Mouse (Mus musculus) hindbrain, embryonic 12.5 days (tissue): Measurements from ENCODE around the gene Fam184a. TPM values are rescaled to one million over a fixed set of nuclear protein-coding genes. Genes with fewer than 3 reads are reported as not detected.

Source experiments
- ATAC-seq: fragments of 200-750 bp; cut with Nextera tagmentation; 2 replicates; pipeline ENCODE4 v1.8.0; 2017; ENCODE audit warnings: moderate TSS enrichment; ENCODE audit not compliant: low FRiP score
- H3K27ac ChIP-seq: fragments of 300-500 bp; sonication (generic); 2 replicates; pipeline ENCODE4 v1.5.1; 2016; ENCODE audit warnings: mild to moderate bottlenecking
- H3K27me3 ChIP-seq: fragments of 300-500 bp; sonication (generic); 2 replicates; pipeline ENCODE4 v1.6.1; 2016; ENCODE audit warnings: mild to moderate bottlenecking
- H3K36me3 ChIP-seq: fragments of 300-500 bp; sonication (generic); 2 replicates; pipeline ENCODE4 v1.6.1; 2016; ENCODE audit warnings: mild to moderate bottlenecking
- H3K4me1 ChIP-seq: fragments of 300-500 bp; sonication (generic); 2 replicates; pipeline ENCODE4 v1.6.1; 2016
- H3K4me2 ChIP-seq: fragments of 300-500 bp; sonication (generic); replicated peaks from 2 replicates; pipeline ENCODE4 v1.6.1; 2016; ENCODE audit warnings: mild to moderate bottlenecking
- H3K4me3 ChIP-seq: fragments of 300-500 bp; sonication (generic); 2 replicates; pipeline ENCODE4 v1.5.1; 2016; ENCODE audit warnings: mild to moderate bottlenecking
- H3K9ac ChIP-seq: fragments of 300-500 bp; sonication (generic); 2 replicates; pipeline ENCODE4 v1.6.1; 2016; ENCODE audit warnings: mild to moderate bottlenecking, moderate library complexity
- H3K9me3 ChIP-seq: fragments of 300-500 bp; sonication (generic); replicated peaks from 2 replicates; pipeline ENCODE4 v1.6.1; 2016; ENCODE audit warnings: mild to moderate bottlenecking
- WGBS: fragments of 180-500 bp; shearing (Covaris S2); methylation state at CpG from one replicate; pipeline ENCODE4 v1.1.7; 2016; 5-methylcytosine and 5-hydroxymethylcytosine counted together
- polyA plus RNA-seq: library from polyadenylated mRNA; unstranded; fragments of >200 nt; fragmentation: Nextera tagmentation; extraction: Ambion mirVana; gene quantifications from 2 replicates; pipeline ENCODE4 v1.2.1, GENCODE M21; 2016

The Fam184a gene
- polyA plus RNA-seq, 1 experiment from 2014 or later = 12.0 TPM

GRCm38 (mm10) chr10:53742961-53743360 is 8.0 kb downstream of the Fam184a start:
- Histone ChIP-seq H3K9me3 (no peaks in the 10 kb centered on the region), H3K9ac (no peak overlapping the region), H3K27me3 (no peaks in the 10 kb centered on the region), H3K36me3 (no peaks in the 10 kb centered on the region), H3K27ac (no peak overlapping the region), H3K4me3 (no peak overlapping the region), H3K4me1 (0 out of 2 replicates have a peak, but pooled peaks cover 3% of the 10 kb centered on the region), H3K4me2 (no peak overlapping the region)
- ATAC-seq = no peak
- WGBS = 82% methylated on average over 5 of the region's 5 CpGs

DNA sequence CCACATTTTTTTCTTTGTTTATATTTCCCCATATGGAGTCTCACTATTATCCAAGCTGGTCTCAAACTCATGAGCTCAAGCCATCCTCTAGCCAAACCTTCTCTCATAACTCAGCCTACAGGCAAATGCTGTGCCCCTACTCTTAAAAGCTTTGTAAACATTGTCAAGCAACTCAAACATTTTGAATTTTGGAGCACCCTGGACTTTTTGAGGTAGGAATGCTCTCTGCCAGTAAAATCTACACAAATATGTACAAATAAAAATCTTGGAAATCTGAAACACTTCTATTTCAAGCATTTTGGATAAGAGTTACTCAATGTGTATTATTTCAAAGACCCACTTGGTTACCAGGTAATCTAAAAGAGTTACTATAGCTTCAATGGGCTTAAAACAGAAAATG is 10.9 kb downstream of the Fam184a start:
- Histone ChIP-seq H3K4me3 (no peak overlapping the region), H3K9ac (no peak overlapping the region), H3K4me1 (no peaks in the 10 kb centered on the region), H3K27ac (no peak overlapping the region), H3K9me3 (no peaks in the 10 kb centered on the region), H3K4me2 (no peak overlapping the region), H3K27me3 (no peaks in the 10 kb centered on the region), H3K36me3 (no peaks in the 10 kb centered on the region)
- no peak for ATAC-seq

DNA sequence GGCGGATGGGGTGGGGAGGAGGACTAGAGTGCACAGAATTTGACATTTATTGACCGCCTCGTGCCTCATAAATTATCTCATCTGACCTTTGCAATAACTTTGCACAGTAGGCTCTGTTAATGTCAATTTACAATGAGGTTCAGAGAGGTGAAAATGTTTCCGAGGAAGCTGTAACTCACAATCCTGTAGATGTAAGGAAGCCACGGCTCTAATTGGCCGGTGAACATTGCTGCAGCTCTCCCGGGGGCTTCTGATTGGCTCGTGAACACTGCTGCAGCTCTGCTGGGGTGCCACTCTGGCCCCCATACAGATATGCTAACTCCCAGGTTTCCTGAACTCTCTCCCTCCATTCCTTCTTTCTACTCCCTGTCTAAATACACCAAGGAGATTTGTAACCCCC is 12.1 kb downstream of the Fam184a start:
- 88% methylated on average over 8 of the region's 8 CpGs for WGBS
- Histone ChIP-seq H3K4me1 (no peaks in the 10 kb centered on the region), H3K9me3 (no peaks in the 10 kb centered on the region), H3K27me3 (no peaks in the 10 kb centered on the region), H3K4me2 (no peak overlapping the region), H3K27ac (no peak overlapping the region), H3K36me3 (no peaks in the 10 kb centered on the region), H3K4me3 (no peak overlapping the region), H3K9ac (no peak overlapping the region)
- no peak for ATAC-seq

DNA sequence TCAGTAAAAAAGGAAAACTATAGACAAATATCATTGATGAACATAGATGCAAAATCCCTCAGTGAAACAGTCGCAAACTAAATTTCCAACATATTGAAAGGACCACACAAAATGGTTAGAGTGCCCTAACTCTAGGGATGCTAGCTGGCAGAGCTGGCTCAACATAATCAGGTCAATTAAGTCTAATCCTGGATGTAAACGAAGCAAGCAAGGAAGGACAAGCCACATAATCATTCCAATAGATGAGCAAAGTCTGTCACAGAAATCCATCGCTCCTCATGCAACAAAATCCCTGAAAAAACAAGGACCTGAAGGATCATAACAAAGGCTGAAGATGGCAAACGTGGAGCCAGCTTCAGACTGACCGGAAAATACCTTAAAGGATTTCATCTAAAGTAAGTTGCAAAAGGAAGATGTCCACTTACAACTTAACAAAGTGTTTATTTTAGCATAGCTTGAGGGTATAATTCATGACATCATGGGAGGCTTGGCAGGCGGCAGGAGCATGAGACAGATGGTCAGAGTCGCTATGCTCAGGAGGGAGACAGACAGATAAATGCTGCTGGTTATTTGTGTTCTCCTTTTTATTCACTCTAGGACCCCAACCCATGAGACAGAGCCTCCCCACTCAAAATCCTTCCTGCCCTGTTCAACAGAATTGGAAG is 15.6 kb downstream of the Fam184a start:
- Histone ChIP-seq H3K4me2 (no peak overlapping the region), H3K36me3 (no peaks in the 10 kb centered on the region), H3K4me3 (no peak overlapping the region), H3K27ac (no peak overlapping the region), H3K9ac (no peak overlapping the region), H3K9me3 (no peaks in the 10 kb centered on the region), H3K27me3 (no peaks in the 10 kb centered on the region), H3K4me1 (no peaks in the 10 kb centered on the region)
- no peak for ATAC-seq
- WGBS = 84% methylated on average over 7 of the region's 7 CpGs

- H3K4me3 ChIP-seq = no peak overlapping the region
- no peak for ATAC-seq
- no peaks in the 10 kb centered on the region; the same call in 1 of the 2 replicates for H3K4me1 ChIP-seq
- 91% methylated on average over 7 of the region's 7 CpGs for WGBS
- H3K9ac ChIP-seq = no peak overlapping the region
- H3K27me3 ChIP-seq = no peaks in the 10 kb centered on the region
- H3K4me2 ChIP-seq = no peak overlapping the region
- H3K27ac ChIP-seq = no peak overlapping the region
- H3K9me3 ChIP-seq = no peaks in the 10 kb centered on the region
- no peaks in the 10 kb centered on the region for H3K36me3 ChIP-seq
Observed at GRCm38 (mm10) chr10:53732324-53732723, 18.6 kb downstream of the Fam184a start.

GRCm38 (mm10) chr10:53728883-53729282 is 22.0 kb downstream of the Fam184a start:
- no peaks in the 10 kb centered on the region for H3K36me3 ChIP-seq
- no peak for ATAC-seq
- no peak overlapping the region for H3K9ac ChIP-seq
- 52% methylated on average over 1 of the region's 1 CpGs for WGBS
- H3K4me1 ChIP-seq = no peaks in the 10 kb centered on the region; the same call in 1 of the 2 replicates
- no peaks in the 10 kb centered on the region for H3K9me3 ChIP-seq
- H3K4me2 ChIP-seq = no peak overlapping the region
- no peaks in the 10 kb centered on the region for H3K27me3 ChIP-seq
- no peak overlapping the region for H3K4me3 ChIP-seq
- no peak overlapping the region for H3K27ac ChIP-seq

DNA sequence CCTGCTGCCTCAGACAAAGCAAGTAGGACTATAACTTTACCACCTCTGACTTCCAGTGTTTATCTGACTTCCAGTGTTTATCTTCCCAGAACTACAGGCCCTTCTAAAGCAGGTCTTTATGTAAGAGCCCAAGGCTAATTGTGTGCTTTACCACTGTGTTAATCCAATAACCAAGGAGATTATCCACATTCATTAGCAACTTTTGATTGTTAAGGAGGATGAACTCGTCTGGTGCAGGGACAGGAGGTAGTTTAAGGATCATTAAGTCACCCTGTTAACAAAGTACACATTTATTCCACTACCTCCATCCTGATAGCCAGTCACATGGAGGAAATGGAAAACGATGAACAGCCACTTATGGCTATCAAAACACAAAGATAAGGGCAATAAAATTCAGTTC is 25.6 kb downstream of the Fam184a start:
- H3K27ac ChIP-seq = no peak overlapping the region
- no peaks in the 10 kb centered on the region for H3K9me3 ChIP-seq
- H3K27me3 ChIP-seq = no peaks in the 10 kb centered on the region
- no peak for ATAC-seq
- no peaks in the 10 kb centered on the region; the same call in 1 of the 2 replicates for H3K4me1 ChIP-seq
- WGBS = 58% methylated on average over 2 of the region's 2 CpGs
- H3K9ac ChIP-seq = no peak overlapping the region
- no peak overlapping the region for H3K4me3 ChIP-seq
- no peaks in the 10 kb centered on the region for H3K36me3 ChIP-seq
- H3K4me2 ChIP-seq = no peak overlapping the region

- Histone ChIP-seq H3K9ac (no peak overlapping the region), H3K27ac (no peak overlapping the region), H3K4me2 (no peak overlapping the region), H3K36me3 (no peaks in the 10 kb centered on the region), H3K27me3 (no peaks in the 10 kb centered on the region), H3K4me3 (no peak overlapping the region), H3K4me1 (no peaks in the 10 kb centered on the region), H3K9me3 (no peaks in the 10 kb centered on the region)
- no peak for ATAC-seq
- whole genome bisulfite sequencing = 93% methylated on average over 9 of the region's 9 CpGs
Observed at GRCm38 (mm10) chr10:53704516-53704915, 46.4 kb downstream of the Fam184a start.

DNA sequence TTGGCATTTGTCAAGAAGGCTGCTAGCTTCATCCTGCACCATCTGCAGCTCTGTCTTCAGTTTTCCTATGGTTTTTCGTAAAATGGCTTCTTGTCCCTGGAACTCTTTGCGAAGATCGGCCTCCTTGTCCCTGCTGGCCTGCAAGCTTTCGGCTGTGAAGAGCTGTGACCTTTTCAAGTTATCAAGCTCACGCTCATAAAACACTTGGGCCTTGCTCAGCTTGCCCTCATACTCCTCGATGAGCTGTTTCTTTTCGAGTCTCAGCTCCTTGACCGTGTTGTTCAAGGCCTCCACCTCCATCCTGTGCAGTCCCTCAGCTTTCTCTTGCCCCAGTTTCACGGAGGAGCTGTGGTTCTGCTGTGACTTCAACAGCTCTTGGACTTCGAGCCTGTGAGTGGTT is 52.4 kb downstream of the Fam184a start:
- H3K27ac ChIP-seq = no peak overlapping the region
- H3K9ac ChIP-seq = no peak overlapping the region
- H3K4me1 ChIP-seq = no peaks in the 10 kb centered on the region
- no peaks in the 10 kb centered on the region for H3K27me3 ChIP-seq
- H3K4me2 ChIP-seq = no peak overlapping the region
- no peak for ATAC-seq
- H3K36me3 ChIP-seq = no peaks in the 10 kb centered on the region
- no peaks in the 10 kb centered on the region for H3K9me3 ChIP-seq
- no peak overlapping the region for H3K4me3 ChIP-seq
- WGBS = 94% methylated on average over 10 of the region's 10 CpGs

- Histone ChIP-seq H3K4me3 (no peak overlapping the region), H3K9me3 (no peaks in the 10 kb centered on the region), H3K27ac (no peak overlapping the region), H3K4me1 (no peaks in the 10 kb centered on the region), H3K4me2 (no peak overlapping the region), H3K9ac (no peak overlapping the region), H3K27me3 (no peaks in the 10 kb centered on the region), H3K36me3 (no peaks in the 10 kb centered on the region)
- 86% methylated on average over 5 of the region's 5 CpGs for WGBS
- no peak for ATAC-seq
Observed at GRCm38 (mm10) chr10:53694757-53695156, 56.2 kb downstream of the Fam184a start.

DNA sequence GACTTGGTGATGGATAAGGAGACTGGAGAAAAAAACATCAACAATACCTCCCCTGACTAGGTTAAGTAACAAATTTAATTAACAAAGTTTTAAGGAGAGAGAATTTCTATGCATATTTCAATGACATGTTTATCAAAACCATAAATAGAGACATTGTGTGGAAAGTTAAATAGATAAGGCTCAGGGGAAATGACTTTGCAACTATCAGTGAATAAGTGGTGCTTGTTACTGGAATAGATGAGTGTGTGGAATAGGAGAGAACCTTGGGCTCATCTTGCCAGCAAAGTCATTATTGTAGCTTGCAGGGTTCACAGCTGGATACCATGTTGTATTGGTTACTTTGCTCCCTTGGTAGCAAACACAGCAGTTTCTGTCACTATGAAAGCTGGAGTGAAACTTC is 59.7 kb downstream of the Fam184a start:
- Histone ChIP-seq H3K27me3 (no peaks in the 10 kb centered on the region), H3K4me1 (no peaks in the 10 kb centered on the region), H3K36me3 (no peaks in the 10 kb centered on the region), H3K4me3 (no peak overlapping the region), H3K27ac (no peak overlapping the region), H3K9me3 (no peaks in the 10 kb centered on the region), H3K4me2 (no peak overlapping the region), H3K9ac (no peak overlapping the region)
- ATAC-seq = no peak

DNA sequence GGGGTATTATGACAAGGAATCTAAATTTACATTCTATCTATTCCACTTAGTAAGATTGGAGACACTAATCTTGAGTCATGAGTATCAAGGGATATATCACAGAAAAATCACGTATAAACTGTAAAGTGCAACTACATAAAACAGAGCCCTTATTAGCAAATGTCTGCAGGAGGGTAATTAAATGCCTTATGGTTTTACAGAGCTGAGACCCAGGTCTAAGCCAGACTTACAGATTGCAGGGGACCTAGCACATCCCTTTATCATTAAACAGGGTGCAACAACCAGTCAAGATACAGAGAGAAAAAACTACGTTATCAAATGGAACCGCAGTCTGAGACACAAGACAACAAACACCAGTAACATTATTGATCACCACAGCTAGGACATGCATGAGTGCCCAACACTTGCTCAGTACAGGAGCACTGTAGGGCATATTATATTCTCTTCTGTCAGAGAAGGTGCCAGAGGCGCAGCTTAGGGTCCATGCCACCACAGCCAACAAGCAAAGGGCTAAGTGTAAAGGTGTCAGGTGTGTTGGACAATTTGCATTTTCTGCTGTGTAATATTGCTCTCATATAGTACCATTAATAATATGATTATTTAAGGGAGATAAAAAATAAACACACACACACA is 61.9 kb downstream of the Fam184a start:
- WGBS = 83% methylated on average over 4 of the region's 4 CpGs
- peak; percentile 68; the same call in 1 of the 2 replicates for ATAC-seq

GRCm38 (mm10) chr10:53688533-53688932 is 62.4 kb downstream of the Fam184a start:
- H3K4me3 ChIP-seq = no peak overlapping the region
- ATAC-seq = 0 out of 2 replicates have a peak, but pooled peaks have one; percentile 50
- H3K27ac ChIP-seq = no peak overlapping the region
- H3K4me1 ChIP-seq = no peaks in the 10 kb centered on the region
- H3K9me3 ChIP-seq = no peaks in the 10 kb centered on the region
- WGBS = 70% methylated on average over 1 of the region's 1 CpGs
- no peaks in the 10 kb centered on the region for H3K36me3 ChIP-seq
- no peak overlapping the region for H3K9ac ChIP-seq
- no peaks in the 10 kb centered on the region for H3K27me3 ChIP-seq
- no peak overlapping the region for H3K4me2 ChIP-seq

More for the DNA sequence above, 61.9 kb downstream of the Fam184a start:
- no peak overlapping the region for H3K27ac ChIP-seq
- no peaks in the 10 kb centered on the region for H3K9me3 ChIP-seq
- no peaks in the 10 kb centered on the region for H3K4me1 ChIP-seq
- H3K27me3 ChIP-seq = no peaks in the 10 kb centered on the region
- no peak overlapping the region for H3K9ac ChIP-seq
- H3K4me2 ChIP-seq = no peak overlapping the region
- H3K4me3 ChIP-seq = no peak overlapping the region
- no peaks in the 10 kb centered on the region for H3K36me3 ChIP-seq
